Mouse (Mus musculus): ENCODE data around the gene Hcn4. TPM values are rescaled to one million over a fixed set of nuclear protein-coding genes. Genes with fewer than 3 reads are reported as not detected.

Hcn4 gene
- polyA plus RNA-seq, 1 experiment = not detected

GRCm38 (mm10) chr9:58871141-58871540 is 47.9 kb downstream of the Hcn4 start:
- no peaks in the 10 kb centered on the region for H3K4me1 ChIP-seq (ENCODE audit: control insufficient read depth)
- H3K36me3 ChIP-seq (ENCODE audit: control insufficient read depth) = no peaks in the 10 kb centered on the region
- H3K9me3 ChIP-seq (ENCODE audit: control insufficient read depth, low read length) = no peaks in the 10 kb centered on the region
- H3K4me3 ChIP-seq (replicated peaks) = no peak overlapping the region
- TF ChIP-seq TAL1 (IDR thresholded peaks at IDR 0.05; ENCODE audit: low read length) (no peak), GATA1 (IDR thresholded peaks at IDR 0.05; ENCODE audit: low read length) (no peak)
- H3K27me3 ChIP-seq (ENCODE audit: control insufficient read depth) = no peaks in the 10 kb centered on the region

GRCm38 (mm10) chr9:58873541-58874324 is 50.5 kb downstream of the Hcn4 start:
- Histone ChIP-seq H3K9me3 (ENCODE audit: control insufficient read depth, low read length) (no peaks in the 10 kb centered on the region), H3K36me3 (ENCODE audit: control insufficient read depth) (no peaks in the 10 kb centered on the region), H3K4me3 (replicated peaks) (no peak overlapping the region), H3K4me1 (ENCODE audit: control insufficient read depth) (no peaks in the 10 kb centered on the region), H3K27me3 (ENCODE audit: control insufficient read depth) (no peaks in the 10 kb centered on the region)
- no peak for TF ChIP-seq GATA1 (IDR thresholded peaks at IDR 0.05; ENCODE audit: low read length)
- TF ChIP-seq TAL1 (IDR thresholded peaks at IDR 0.05; ENCODE audit: low read length) = no peak

- no peaks in the 10 kb centered on the region for H3K9me3 ChIP-seq (ENCODE audit: control insufficient read depth, low read length)
- TF ChIP-seq GATA1 (IDR thresholded peaks at IDR 0.05; ENCODE audit: low read length) (no peak), TAL1 (IDR thresholded peaks at IDR 0.05; ENCODE audit: low read length) (no peak)
- no peak overlapping the region for H3K4me3 ChIP-seq (replicated peaks)
- no peaks in the 10 kb centered on the region for H3K27me3 ChIP-seq (ENCODE audit: control insufficient read depth)
- no peaks in the 10 kb centered on the region for H3K36me3 ChIP-seq (ENCODE audit: control insufficient read depth)
- no peaks in the 10 kb centered on the region for H3K4me1 ChIP-seq (ENCODE audit: control insufficient read depth)
Measured at GRCm38 (mm10) chr9:58874354-58874753, 51.1 kb downstream of the Hcn4 start.

DNA sequence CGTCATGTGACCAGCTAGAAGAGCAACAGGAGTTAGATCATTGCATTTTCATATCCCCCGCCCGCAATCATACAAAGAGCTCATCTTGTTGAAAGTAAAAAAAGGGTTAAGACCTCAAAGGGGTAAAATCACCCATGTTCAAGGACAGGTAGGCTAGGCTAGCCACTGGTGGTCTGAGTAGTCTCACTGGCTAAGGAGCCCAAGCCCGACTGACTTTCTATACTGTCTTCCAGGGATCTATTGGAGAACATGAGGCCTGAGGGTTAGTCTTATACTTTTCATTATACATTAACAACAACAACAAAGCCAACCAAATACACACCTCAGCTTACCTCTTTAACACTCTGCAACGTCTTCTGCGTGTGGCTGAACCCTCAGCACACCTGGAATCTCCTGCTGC is 52.2 kb downstream of the Hcn4 start:
- H3K4me3 ChIP-seq (replicated peaks) = no peak overlapping the region
- TF ChIP-seq TAL1 (IDR thresholded peaks at IDR 0.05; ENCODE audit: low read length) (no peak), GATA1 (IDR thresholded peaks at IDR 0.05; ENCODE audit: low read length) (no peak)
- no peaks in the 10 kb centered on the region for H3K9me3 ChIP-seq (ENCODE audit: control insufficient read depth, low read length)
- H3K27me3 ChIP-seq (ENCODE audit: control insufficient read depth) = no peaks in the 10 kb centered on the region
- H3K4me1 ChIP-seq (ENCODE audit: control insufficient read depth) = no peaks in the 10 kb centered on the region
- no peaks in the 10 kb centered on the region for H3K36me3 ChIP-seq (ENCODE audit: control insufficient read depth)

- Histone ChIP-seq H3K27me3 (ENCODE audit: control insufficient read depth) (no peaks in the 10 kb centered on the region), H3K4me1 (ENCODE audit: control insufficient read depth) (no peaks in the 10 kb centered on the region), H3K36me3 (ENCODE audit: control insufficient read depth) (no peaks in the 10 kb centered on the region), H3K4me3 (replicated peaks) (no peak overlapping the region), H3K9me3 (ENCODE audit: control insufficient read depth, low read length) (no peaks in the 10 kb centered on the region)
- TF ChIP-seq TAL1 (IDR thresholded peaks at IDR 0.05; ENCODE audit: low read length) (no peak), GATA1 (IDR thresholded peaks at IDR 0.05; ENCODE audit: low read length) (no peak)
Measured at GRCm38 (mm10) chr9:58876946-58877625, 53.9 kb downstream of the Hcn4 start.

GRCm38 (mm10) chr9:58879836-58880235 is 56.6 kb downstream of the Hcn4 start:
- no peaks in the 10 kb centered on the region for H3K36me3 ChIP-seq (ENCODE audit: control insufficient read depth)
- no peak overlapping the region for H3K4me3 ChIP-seq (replicated peaks)
- no peaks in the 10 kb centered on the region for H3K27me3 ChIP-seq (ENCODE audit: control insufficient read depth)
- no peaks in the 10 kb centered on the region for H3K9me3 ChIP-seq (ENCODE audit: control insufficient read depth, low read length)
- no peaks in the 10 kb centered on the region for H3K4me1 ChIP-seq (ENCODE audit: control insufficient read depth)
- no peak for TF ChIP-seq TAL1 (IDR thresholded peaks at IDR 0.05; ENCODE audit: low read length)
- no peak for TF ChIP-seq GATA1 (IDR thresholded peaks at IDR 0.05; ENCODE audit: low read length)

- TF ChIP-seq TAL1 (IDR thresholded peaks at IDR 0.05; ENCODE audit: low read length) (no peak), GATA1 (IDR thresholded peaks at IDR 0.05; ENCODE audit: low read length) (no peak)
- Histone ChIP-seq H3K27me3 (ENCODE audit: control insufficient read depth) (no peaks in the 10 kb centered on the region), H3K4me3 (replicated peaks) (no peak overlapping the region), H3K36me3 (ENCODE audit: control insufficient read depth) (no peaks in the 10 kb centered on the region), H3K9me3 (ENCODE audit: control insufficient read depth, low read length) (no peaks in the 10 kb centered on the region), H3K4me1 (ENCODE audit: control insufficient read depth) (no peaks in the 10 kb centered on the region)
Measured at GRCm38 (mm10) chr9:58882686-58883085, 59.5 kb downstream of the Hcn4 start.

- H3K36me3 ChIP-seq (ENCODE audit: control insufficient read depth) = no peaks in the 10 kb centered on the region
- H3K4me1 ChIP-seq (ENCODE audit: control insufficient read depth) = no peaks in the 10 kb centered on the region
- H3K27me3 ChIP-seq (ENCODE audit: control insufficient read depth) = no peaks in the 10 kb centered on the region
- no peak for TF ChIP-seq GATA1 (IDR thresholded peaks at IDR 0.05; ENCODE audit: low read length)
- no peak for TF ChIP-seq TAL1 (IDR thresholded peaks at IDR 0.05; ENCODE audit: low read length)
- H3K4me3 ChIP-seq (replicated peaks) = no peak overlapping the region
- no peaks in the 10 kb centered on the region for H3K9me3 ChIP-seq (ENCODE audit: control insufficient read depth, low read length)
Measured at GRCm38 (mm10) chr9:58889782-58890448, 66.7 kb downstream of the Hcn4 start.

- TF ChIP-seq GATA1 (IDR thresholded peaks at IDR 0.05; ENCODE audit: low read length) (no peak), TAL1 (IDR thresholded peaks at IDR 0.05; ENCODE audit: low read length) (no peak)
- Histone ChIP-seq H3K27me3 (ENCODE audit: control insufficient read depth) (no peaks in the 10 kb centered on the region), H3K4me3 (replicated peaks) (no peak overlapping the region), H3K36me3 (ENCODE audit: control insufficient read depth) (no peaks in the 10 kb centered on the region), H3K9me3 (ENCODE audit: control insufficient read depth, low read length) (no peaks in the 10 kb centered on the region), H3K4me1 (ENCODE audit: control insufficient read depth) (no peaks in the 10 kb centered on the region)
Measured at GRCm38 (mm10) chr9:58890893-58891292, 67.7 kb downstream of the Hcn4 start.
